Mouse (Mus musculus) adrenal gland, postnatal 14 days (tissue): Measurements from ENCODE around the gene Plekha4. TPM values are rescaled to one million over a fixed set of nuclear protein-coding genes. Genes with fewer than 3 reads are reported as not detected.

Experiments
- DNase-seq: peaks from one replicate; pipeline ENCODE4 v3.0.0; 2021; ENCODE audit warnings: mixed read lengths
- total RNA-seq: library from RNA; stranded (reverse); gene quantifications from 2 replicates; pipeline ENCODE4 v1.2.3, GENCODE M21; 2021

Plekha4 gene
- total RNA-seq, 1 experiment from 2014 or later, result 3.8 TPM

DNA sequence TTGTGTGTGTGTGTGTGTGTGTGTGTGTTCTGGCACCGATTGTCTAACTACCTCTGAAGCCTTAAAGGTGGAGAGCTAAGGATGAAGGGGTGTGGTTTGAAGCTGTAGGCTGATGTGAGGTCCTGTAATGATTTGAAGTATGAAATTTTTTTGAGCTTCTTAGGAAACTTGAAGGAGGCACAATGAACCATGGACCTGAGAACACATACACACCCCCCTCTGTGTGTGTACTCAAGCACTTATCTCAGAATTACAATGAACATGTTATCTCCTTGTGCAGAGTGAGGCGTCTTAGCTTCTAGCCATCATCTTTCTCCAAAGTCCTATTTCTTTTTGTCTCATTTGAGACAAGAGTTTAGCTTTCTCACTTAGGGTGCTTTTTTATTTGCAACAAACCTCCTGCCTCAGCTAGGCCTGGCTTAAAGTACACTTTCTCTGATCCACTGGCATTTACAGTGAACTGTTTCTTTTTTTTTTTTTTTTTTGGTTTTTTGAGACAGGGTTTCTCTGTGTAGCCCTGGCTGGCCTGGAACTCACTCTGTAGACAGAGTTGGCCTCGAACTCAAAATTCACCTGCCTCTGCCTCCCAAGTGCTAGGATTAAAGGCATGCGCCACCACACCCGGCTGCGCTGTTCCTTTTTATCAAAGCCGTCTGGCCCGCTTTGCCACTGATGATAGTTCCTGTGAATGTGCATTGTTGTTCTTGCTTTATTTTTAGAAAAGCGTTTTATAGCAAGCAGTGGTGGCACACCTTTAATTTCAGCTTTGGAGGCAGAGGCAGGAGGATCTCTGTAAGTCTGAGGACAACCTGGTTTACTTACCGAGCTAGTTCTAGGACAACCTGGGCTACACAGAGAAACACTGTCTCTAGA lies 42.7 kb downstream of the Plekha4 start:
- no peak for DNase-seq

- peak; percentile 91 for DNase-seq
Observed at GRCm38 (mm10) chr7:45570103-45570741, 44.1 kb downstream of the Plekha4 start, which contains the start of gene Bcat2. Gene Bcat2 (plus strand): TSS chr7:45570153.

DNA sequence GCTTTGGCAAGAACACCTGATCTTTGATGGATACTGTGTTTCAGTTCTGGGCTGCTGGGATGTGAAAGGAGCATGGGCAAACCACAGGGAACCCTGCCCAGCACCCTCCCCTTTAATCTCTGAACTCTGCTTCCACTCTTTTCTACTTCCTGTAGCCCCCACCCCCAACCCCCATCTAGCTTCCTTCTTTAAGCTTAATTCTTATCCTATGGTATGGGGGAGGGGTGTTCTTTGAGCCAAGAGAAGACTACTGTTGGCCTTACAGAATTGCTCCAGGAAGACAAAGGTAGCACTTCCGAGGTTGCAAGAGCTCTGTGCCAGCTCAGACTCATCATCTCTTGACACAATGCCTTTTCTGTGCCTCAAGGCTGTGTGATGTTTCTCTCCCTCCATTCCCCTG lies 45.8 kb downstream of the Plekha4 start:
- no peak for DNase-seq

- DNase-seq, result no peak
Observed at GRCm38 (mm10) chr7:45573954-45574353, 47.8 kb downstream of the Plekha4 start.

GRCm38 (mm10) chr7:45574472-45575379 lies 48.6 kb downstream of the Plekha4 start:
- no peak for DNase-seq

DNA sequence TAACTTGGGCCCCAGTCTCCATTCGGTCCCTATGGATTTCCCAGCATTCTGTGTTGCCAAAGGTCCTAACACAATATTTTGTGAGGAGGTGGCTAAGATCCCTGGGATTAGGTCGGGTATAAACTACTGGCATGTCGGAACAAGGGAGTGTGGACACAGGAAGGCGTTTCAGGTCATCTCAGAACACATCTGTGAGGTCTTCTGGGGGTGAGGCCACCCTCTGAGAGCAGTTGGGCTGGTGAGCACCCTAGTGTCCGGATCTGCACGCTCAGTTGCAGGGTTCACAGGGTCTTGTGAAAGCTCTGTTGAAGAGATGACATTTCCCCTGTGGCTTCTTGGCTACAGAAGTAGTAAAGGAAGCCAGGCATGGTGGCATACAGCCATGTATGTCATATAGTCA lies 59.8 kb downstream of the Plekha4 start:
- no peak for DNase-seq

DNA sequence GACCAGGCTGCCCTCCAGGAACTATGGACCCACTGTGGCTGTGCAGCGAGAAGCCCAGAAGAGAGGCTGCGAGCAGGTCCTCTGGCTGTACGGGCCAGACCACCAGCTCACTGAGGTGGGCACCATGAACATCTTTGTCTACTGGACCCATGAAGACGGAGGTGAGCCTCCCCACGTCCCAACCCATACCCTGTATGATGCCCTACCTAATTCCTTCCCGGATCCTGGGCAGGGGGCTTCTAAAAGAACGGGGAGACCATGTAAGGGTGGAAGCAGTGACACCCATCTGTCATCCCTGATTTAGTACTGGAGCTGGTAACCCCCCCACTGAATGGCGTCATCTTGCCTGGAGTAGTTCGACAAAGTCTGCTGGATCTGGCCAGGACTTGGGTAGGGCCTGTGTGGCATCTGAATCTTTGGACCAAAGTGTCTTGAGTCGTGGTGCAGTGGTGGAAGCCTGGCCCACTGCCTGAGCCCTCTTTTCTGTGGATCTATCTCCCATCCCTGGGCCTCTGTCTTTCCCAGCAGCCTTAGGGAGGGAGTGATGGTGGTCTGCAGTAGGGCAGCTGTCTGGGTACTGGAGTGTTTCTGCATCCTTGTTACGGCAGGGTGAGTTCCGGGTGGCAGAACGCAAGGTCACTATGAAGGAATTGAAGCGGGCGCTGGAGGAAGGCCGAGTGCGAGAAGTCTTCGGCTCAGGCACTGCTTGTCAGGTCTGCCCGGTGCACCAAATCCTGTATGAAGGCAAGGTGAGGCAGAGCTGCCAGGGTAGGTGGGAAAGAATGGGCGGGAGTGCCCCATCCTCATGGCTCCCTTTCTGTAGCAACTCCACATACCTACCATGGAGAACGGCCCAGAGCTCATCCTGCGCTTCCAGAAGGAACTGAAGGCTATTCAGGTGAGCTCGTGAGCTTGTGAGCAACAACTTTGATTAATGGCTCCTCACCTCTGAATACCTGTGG lies 61.8 kb downstream of the Plekha4 start:
- no peak for DNase-seq

GRCm38 (mm10) chr7:45589173-45589572 lies 63.0 kb downstream of the Plekha4 start:
- DNase-seq, result peak; percentile 95

DNA sequence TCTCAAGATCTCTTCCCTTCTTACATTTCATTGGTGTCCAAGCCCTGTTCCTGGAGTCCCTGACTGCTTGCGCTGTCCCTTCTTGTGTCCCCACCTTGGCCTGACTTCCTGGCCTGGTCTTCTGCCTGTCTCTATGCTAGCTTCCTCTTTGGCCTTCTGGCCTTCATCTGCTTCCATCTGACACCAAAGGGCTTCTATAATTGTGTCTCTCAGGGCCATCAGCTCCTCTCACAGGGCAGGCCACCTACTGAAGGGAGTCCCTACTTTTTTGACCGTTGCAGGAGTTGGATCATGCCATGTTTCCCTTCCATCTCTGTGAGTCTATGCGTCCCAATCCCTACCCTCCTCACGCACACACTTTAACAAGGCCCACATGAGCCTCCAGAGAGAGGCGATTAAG lies 63.8 kb downstream of the Plekha4 start:
- no peak for DNase-seq

DNA sequence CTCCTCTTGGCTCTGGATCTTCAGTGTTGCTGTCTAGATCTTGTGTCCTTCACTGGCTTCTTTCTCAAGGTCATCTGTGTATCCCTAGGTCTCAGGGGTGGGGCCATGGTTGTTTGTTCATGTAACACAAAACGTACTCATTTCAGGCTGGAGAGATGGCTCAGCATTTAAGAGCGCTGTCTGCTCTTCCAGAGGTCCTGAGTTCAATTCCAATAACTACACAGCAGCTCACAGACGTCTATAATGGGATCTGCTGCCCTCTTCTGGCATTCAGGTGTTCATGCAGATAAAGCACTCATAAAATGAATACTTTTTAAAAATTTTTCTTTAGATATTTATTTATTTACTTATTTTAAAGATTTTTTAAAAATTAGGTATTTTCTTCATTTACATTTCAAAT lies 64.7 kb downstream of the Plekha4 start:
- DNase-seq, result no peak

DNA sequence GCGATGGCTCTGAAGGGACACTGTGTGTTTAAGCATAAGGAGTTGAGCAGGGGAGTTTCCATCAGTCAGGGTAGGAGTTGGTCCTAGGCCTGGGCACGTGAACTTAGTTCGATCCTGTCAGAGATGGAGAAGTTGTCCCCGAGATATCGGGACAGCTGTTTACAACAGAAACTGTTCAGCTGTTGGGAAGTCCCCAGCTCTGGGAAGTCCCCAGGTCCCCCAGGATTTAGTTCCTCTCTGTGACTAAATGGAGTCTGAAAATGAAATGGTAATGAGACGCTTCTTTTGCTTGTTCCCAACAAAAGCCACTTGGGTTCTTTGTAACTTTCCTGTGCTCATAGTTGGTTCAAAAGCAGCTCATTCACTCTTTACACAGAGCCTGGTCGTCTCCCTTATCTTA lies 65.8 kb downstream of the Plekha4 start:
- DNase-seq, result no peak

DNA sequence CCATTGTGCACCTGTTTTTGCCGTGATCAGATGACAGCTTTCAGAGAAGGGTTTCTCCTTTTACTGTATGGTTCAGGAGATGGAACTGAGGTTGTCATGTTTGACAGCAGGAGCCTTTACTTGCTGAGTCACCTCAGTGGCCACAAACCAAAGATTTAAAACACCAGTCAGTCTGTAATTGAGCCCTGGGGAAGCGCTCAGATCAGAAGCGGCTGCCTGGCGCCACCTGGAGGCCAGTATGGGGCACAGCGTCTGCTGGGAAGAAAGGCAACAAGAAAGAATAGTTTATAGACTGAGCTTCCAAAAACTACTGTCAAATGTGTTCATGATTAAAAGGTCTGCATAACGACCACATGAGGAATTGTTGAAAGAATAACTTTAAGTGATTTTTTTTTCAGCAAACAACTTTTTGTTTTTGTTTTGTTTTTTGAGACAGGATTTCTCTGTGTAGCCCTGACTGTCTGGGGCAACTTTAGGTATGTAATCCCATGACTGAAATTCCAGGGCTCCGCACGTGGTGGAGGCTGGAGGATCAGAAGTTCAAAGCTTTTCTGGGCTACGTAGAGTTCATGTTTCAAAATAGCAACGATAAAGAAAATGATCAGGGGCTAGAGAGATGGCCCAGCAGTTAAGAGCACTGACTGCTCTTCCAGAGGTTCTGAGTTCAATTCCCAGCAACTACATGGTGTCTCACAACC lies 67.1 kb downstream of the Plekha4 start:
- peak; percentile 85 for DNase-seq

GRCm38 (mm10) chr7:45595176-45595575 lies 69.0 kb downstream of the Plekha4 start:
- DNase-seq, result no peak

GRCm38 (mm10) chr7:45596107-45596506 lies 70.0 kb downstream of the Plekha4 start:
- DNase-seq, result no peak

DNA sequence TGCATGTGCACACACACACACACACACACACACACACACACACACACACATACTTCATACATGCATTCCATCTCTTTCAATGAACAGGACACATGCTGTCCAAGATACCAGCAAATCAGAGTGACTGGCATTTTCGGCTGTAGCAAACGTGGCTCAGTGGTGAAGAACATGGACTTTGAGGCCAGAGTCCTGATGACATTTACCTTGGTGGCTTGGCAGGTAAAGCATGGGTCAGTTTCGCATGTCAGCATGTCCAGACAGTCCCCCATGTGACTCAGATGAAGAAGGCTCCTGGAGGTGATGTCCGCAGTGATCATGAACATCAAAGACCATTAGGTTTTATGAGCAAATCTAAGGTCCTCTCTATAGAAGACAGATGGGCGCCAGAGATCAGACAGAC lies 70.9 kb downstream of the Plekha4 start:
- DNase-seq, result no peak

DNA sequence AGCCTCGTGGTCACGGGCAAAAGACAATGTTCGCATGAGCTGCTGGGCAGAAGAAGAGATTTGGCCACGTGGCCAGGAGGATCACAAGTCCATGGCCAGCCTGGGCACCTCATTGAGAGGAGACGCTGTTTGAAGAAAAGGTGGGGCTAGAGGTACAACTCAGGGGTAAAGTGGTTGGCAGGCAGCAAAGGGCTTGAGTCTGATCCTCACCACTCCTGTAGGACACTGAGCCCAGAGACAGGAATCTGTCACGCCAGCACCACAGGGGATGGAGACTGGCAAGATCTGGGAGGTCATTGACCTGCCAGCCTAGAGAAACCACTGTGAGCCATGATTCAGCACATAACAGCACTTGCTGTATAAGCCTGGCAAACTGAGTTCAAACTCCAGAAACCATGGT lies 71.4 kb downstream of the Plekha4 start:
- DNase-seq, result no peak

DNA sequence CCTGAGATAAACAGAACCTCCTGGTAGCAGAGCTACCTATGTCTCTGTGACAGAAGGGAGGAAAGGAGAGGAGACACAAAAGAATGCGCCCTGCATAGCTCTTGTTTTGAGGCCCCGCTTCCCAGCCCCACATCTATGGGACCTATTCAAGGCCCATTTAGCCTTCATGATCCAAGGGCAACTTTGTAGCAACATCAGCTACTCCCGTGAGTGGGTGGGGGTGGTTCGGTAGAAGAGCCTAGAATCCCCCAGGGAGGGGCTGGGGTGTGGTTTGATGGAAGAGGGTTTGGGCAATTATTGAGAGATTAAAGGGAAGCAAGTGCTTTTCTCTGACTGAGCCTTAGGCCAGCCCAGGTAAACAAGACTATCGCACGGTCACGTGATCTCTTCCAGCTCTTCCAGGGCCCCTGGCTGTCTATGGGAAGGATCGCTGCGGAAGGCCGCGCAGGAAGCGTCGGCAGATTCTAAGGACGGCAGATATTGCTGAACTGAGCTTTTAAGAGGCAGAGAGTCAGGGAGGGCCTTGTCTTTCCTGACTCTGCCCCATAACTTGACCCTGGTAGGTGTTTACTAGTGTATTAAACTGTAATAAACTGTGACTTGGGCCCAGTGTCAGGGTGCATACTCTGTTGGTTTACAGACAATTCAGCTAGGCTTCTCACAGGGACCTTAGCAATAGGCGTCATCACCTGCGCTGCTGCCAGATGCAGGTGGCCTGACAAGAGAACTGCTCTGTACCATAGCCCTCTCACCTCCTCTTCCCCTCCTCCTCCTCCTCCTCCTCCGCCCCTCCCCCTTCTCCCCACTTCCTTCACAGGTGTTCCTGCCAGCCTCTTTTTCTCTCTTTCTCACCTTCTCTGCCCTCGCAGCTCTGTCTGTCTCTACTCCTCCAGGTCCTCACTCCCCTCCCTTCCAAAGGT lies 73.1 kb downstream of the Plekha4 start:
- no peak for DNase-seq
